Mouse (Mus musculus): Measurements from ENCODE around the gene Bcl11b.
A peak's percentile ranks its signal among the peaks of the same experiment; 100 is the strongest.

The Bcl11b gene

DNA sequence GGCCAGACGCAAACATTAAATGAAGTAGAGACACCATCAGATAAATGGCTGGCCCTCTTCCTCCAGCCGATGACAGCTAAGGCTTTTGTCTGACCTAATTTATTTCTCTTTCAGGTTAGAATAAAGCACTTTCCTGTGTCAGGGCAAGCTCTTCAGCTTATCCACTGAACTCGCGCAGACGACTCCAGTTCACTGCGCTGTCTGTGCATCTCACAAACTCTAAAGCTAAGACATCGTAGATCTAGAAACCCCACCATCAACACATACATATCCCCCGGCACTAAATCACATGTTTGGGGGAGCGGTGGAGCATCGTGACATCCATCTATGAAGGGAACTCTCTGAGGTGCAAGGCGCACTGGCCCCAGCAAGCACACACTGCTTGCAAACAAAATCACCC is 5.5 kb downstream of the Bcl11b start:
- DNase-seq: no peak

DNA sequence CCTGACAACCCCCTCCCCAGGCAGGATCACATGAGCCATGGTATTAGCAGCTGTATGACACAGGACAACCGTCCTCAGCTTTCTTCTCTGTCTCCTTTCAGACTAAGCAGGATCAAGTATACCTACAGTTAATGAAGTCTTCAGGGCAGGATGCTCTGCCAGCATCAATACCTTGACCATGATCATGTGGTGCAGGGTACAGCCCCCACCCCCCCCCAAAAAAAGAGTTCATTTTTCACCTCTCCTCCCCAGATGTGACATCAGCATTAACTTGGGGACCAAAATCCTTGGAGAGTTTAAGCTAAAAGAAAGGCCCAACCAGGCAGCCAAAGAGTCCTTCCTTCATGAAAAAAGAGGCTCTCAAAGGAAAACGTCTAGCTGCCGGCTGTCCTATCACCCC is 6.2 kb downstream of the Bcl11b start:
- DNase-seq: no peak

DNA sequence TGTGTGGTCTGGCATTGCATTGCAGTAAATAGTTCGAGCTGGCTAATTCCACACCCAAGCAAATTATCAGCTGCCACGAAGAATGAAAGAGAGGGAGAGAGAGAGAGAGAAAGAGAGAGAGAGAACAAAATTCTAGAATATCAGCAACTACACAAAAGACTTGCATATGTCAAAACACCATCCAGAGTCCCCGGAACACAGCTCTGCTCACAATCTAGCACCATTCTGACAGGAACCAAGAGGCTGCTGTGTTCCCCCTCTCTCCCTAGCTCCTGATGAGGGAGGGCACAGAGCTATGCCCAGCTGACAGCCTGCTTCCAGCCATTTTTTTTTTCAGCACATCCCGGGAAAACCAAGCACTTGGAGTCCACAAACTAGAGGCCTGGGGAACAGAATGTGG is 6.6 kb downstream of the Bcl11b start:
- DNase-seq: no peak

DNA sequence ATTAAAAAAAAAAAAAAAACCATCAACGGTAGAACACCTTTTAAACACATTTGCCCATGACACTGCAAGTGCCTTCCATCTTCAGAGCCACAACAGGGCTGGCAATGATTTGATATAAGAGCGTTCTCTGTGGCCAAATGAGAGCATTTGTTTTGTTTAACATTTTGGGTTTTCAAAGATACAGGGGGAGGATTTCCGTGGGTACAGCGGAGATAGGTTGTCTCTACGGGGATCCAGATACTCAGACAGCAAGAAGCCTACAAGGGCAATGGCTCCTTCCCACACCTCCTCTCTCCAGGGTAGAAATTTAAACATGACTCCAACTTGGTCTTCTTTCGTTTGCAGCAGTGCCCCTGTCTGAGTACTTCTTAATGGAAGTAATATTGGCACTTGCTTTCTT is 7.2 kb downstream of the Bcl11b start:
- DNase-seq: no peak

DNA sequence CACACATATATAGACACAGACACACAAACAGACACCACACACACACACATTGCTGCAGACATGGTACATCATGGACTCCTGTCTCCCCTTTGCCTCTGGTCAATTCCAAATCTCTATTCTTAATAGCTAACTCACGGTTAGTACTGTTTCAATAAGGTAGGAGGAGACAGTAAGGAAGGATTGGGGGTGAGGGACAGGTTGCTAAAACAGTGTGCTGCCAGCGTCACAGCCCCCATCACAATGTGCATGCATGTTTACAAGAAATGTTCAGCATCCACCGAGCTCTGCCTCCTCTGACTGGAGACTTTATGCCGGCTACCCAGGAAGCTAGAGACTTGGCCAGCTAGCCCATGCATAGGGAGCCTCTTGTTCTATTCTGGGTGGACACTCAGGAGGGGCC is 9.0 kb downstream of the Bcl11b start:
- no peak for DNase-seq

DNA sequence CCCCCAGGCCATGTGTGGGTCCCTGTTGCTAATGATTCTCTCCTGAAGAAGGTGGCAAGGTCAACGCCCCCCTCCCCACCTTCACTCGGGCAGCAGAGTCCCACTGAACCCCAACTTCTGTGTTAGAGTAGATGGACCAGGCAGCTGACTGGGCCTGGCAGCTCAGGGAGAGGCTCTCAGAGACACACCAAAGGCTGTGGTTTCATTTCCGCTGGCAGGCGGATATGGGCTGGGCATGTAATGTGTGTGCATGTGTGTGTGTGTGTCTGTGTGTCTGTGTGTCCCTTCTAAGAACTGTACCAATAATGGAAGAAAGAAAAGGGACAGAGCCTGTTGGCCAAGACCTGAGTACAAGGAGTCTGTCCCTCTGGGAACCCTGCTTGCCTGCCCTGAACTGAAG is 10.4 kb downstream of the Bcl11b start:
- no peak for DNase-seq

DNA sequence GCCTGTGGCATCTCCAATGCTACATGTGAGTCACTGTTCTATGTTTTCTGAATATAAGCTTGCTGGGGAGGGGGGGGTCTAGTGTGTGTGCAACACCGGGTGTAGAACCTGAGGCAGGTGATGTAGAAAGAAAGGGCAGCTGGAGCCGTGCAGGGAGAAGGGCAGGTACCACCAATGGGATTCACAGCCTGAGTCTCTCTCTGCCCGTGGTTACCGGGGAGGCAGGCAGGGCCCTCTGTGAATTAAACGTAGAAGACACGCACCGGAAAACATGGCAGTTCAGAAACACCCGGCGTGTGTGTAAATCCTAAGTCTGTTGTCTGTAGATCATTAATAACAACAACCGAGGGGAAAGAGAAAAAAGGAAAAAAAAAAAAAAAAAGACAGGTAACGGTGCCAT is 12.2 kb downstream of the Bcl11b start:
- no peak for DNase-seq

DNA sequence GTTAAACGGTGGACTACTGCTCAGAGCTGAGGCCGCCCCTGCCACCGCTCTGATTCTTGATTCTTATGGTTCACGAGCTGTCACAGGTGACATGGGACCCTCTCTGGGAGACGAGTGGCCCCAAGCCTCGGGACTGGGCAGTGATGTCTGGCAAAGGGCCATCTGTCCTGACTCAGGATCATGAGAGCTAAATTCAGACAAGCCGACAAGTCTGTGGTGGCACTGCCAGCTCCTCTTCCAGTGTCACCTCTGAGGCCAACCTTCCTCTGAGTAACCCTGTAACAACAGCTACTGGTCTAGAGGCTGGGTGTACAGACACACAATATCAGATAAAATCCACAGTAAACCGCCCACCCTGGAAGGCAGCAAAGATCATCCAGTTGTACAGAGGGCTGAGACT is 20.2 kb downstream of the Bcl11b start:
- no peak for DNase-seq

DNA sequence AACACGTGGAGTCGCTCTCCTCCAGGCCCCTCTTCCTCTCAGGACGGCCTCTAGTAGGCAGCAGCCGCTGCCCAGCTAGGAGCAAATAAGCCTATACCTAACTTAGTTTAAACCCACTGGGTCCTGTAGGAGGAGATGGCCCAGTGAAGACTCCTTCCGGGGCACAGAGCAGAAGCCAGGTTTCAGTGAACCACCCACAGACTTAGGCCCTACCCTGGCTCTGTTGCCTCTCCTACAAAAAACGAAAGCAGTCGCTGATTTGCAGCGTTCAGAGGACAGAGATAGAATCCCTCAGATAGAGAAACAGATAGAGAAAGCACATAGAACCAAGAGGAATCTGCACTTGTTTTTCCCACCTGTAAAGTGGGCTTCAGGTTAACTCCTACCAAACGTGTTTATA is 21.1 kb downstream of the Bcl11b start:
- no peak for DNase-seq

DNA sequence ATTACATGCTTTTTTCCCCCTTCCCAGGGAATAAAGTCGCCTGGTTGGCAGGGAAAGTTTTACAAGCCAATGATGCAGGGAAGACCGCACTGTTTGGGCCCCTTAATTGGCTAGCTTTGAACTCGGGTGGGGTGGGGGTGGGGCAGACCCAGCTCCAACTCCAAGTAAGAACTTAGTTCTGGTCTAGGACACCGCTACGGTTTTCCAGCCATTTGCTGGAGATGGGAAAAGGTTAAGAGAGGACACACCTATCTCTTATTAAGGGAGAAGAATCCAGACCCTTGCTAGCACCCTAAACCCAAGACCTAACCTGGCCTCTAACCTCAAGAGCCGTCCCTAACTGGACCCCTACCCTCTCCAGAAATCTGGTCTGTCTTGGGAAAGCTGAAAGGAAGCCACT is 22.2 kb downstream of the Bcl11b start:
- DNase-seq: no peak

DNA sequence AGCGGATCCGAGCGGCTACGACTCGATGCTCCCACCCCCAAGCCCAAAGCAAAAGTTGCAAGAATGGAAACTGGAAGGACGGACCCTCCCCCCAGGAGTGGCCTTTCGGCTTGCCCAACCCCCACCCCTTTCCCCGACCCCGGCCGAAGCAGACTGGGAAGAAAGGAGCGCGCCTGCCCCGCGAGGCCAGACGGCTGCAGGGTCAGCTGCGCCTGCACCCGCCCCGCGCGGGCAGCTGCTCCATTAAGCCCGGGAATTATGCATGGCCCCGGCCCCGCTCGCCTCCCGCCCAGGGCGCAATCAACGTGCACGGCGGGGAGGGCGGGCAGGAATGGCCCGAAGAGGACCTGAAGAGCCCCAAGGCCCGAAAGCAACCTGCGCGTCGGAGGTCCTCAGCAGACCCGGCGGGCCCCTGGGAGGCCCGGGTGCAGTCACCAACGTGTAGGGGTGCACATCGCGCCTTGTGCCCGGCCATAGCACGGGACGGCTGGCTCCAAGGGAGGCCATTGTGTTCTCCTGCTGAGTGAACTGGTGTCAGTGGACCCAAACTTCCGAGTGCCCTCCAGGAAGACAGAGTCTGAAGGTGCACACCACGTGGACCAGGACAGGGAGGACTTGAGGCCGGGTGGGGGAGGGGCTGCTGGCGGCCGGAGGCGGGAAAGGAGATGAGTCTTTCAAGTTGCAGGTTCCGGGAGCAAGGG is 23.0 kb downstream of the Bcl11b start:
- peak; percentile 80 to 94 for DNase-seq

DNA sequence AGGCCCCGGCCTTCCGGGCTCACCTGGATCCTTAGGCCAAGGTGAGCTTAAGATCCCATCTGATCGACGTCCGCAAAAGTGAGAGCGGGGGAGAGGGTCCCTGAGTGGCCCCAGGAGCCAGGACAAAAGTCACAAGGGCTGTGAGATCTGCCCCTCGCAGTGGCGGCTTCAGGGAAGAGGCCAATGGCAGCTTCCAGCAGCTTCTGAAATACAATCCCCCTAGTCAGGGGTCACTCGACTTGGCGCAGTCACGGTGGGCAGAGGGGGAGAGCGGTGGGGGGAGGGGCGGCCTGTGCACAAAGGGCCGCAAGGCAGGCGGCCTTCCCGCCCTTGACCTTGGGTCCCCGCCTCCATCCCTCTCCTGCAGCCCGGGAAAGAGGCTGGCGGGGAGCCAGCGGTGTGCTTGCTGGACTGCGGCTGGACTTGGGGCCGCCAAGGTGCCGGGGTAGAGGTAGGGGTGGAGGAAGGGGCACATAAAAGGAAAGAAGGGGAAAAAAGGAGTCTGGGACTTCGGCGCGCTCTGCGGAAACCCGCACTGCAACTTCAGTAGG is 23.6 kb downstream of the Bcl11b start:
- DNase-seq: peak; percentile 92 to 96

DNA sequence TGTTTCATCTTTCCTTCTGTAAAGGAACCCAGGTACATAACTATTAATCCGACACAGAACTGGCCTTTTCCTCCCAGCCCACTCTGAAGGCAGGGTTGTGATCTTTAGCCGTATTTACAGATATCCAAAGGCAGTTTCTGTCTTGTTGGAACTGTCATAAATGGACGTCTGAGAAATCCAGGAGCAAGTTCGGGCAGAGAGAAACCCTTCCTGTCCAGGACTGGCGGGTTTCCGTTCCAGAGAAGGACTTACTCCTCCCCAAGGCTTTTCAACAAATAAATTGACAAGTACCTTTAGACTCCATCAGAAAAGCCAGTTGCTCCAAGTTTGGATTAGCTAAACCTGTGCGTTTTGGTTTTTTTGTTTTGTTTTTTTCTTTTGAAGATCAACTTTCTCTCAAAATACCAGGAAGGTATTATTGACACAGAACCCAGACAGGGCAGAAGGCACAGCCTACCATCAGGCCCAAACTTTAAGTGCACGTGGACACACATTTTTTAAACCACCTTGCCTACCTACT is 24.6 kb downstream of the Bcl11b start:
- DNase-seq: no peak

DNA sequence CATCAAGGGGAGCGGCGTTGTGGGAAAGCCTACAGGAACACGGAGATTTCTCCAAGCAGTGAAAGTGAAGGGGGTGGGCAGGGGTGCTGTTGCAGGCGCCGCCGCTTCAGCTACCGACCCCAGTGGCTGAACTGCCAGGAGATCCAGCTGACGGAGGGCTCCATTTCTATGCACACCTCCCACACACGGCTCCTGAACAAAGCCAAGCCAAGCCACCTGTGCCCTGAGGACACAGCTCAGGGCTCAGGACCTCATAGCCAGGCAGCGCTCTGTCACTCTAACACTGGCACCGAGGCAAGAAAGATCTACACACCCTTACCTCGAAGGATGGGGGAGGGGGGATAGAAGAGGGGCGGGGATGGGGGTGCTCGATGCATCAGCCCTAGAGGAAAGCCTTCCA is 25.3 kb downstream of the Bcl11b start:
- no peak for DNase-seq

DNA sequence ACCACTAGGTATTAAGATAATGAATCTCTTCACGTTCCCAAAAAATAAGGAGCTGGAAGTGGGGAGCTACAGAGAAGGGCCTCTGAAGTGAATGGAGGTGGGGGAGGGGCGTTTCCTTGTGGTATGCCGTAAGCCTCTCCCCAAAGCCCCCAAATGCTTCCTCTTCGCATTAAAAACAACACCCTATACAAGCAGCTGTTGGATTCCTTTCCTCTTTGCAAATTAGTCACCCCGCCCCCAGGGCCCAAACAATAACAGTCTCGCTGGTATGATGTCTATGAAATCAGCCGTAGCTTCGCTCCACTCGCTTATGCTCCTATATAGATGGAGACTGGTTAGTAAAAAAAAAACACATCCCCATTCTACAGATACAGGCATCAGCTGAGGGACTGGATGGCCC is 25.9 kb downstream of the Bcl11b start:
- DNase-seq: no peak

DNA sequence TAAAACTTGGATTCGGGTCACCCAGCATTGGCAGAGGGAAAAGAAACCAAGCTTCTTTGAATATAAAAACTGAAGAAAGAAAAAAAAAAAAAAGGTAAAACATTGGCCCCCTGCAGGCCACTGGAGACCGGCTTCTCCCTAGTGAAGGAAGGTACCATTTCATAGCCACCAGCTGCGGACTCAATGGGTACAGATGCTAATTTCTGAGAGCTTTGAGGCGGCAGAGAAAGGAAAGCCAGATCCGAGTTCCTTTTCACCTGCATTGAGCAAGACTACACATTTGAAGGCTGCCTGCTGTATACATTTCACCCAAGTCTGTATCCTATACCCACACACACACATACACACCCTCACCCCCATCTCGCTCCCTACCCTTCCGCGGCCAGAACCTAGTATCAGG is 26.3 kb downstream of the Bcl11b start:
- no peak for DNase-seq

DNA sequence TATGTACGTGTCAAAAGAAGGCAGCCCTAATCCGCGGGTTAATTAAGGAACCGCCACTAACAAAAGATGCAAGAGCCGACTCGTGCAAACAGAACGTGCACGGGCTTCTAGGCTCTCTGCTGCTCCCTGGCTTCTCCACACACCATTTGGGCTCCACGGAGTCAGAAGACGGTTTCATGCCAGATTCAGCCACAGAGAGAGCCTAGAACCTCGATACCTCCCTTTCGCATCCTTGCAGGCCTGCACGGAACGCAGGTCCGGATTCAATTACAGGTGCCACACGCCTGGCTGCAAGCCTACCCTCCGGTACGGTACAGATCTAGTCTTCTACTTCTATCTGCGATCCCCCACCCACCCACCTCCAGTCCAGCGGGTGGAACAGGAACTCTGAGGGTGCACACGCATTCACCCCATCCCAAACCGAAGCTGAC is 26.8 kb downstream of the Bcl11b start:
- DNase-seq: no peak

DNA sequence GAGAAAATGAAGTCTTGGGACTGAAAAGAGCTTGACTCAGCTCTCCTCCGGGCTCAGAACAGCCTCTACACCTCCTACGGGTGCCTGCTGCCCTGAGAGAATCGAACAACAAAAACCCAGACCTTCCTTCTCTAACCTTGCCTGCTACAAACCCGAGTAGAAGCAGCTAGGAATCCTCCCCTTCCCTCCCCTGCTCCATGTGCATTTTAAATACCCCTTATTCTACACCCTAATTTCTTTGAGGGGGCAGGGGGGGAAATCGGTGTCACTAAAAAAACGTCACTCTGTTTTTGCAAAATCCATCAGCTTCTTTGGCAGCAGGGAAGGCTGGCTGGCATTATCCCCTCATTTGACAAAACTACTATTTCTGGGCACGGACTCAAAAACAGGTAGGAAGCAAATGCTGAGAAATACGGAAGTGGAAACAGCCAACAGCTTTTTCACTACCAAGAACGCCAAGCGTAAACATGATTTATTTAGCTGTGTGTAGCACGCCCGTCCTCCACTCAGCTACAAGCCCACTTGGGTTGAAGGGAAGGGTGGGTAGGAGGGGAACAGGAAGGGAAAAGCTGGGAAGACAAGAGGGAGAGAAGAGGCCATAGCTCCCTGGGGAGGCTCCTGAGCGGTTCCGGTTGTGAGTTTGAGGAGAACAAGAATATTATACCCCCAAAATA is 27.4 kb downstream of the Bcl11b start:
- no peak for DNase-seq

DNA sequence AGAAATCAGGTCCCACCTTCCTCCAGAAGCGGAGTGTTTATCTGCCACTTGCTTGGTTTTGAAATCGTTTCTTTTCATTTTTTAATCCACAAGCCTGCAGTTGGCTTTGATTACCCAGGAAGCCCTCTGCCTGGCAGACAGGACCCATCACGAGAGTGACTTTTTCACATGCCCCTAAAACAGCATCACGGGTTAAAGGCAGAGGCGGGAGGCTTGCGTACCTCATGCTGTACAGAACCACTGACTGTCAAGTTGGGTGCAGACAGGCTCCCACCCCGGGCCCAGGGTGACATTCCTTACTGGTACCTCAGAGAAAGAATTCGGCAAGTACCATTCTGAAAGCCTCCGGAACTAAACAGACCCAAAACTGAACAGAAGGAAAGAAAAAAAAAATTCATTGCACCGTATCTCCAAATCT is 27.9 kb downstream of the Bcl11b start:
- DNase-seq: no peak

DNA sequence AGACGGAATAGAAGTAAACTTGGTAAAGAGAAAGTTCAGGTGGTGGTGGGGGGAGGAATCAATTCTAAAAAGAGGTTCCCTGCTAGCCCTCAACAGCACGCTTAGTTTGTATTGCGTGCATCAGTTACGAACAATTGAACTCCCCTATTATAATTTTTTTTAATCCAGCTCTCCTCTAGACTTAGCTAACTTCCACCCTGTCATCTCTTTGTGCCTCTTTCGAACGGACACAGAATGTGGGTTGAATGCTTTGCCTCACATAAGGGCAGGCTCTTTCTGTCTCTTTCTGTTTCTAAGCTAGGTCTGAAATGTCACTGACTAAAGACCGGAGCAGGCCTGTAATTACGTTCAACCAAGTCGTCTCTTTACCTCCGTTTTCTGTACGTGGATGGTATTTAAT is 28.9 kb downstream of the Bcl11b start:
- DNase-seq: no peak

DNA sequence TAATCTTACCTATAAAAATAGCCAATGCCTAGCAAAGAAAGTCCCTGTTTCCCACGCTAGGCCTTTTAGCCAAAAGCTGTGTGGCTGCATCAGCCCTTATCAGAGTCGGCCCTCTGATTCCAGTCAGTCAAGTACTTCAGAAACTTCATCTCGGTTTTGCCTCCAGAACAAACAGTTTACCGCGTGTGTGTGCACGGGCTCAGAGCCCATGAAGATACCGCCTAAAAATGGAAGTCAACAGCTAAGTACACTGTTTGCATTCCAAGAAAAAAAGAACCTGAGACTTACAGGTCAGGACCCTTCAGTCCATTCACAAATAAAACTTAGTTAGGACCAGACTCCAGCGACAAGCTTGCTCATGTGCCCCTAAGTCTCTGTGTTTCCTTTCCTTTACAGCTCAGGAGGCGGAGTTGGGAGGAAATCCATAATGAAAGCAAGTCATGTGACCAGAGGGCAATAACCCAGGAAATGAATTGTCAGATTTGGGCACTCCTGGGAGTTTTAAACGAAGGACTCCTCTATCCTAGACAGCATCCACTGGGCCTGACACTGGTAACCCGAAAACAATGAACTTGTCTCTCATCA is 29.8 kb downstream of the Bcl11b start:
- no peak for DNase-seq

DNA sequence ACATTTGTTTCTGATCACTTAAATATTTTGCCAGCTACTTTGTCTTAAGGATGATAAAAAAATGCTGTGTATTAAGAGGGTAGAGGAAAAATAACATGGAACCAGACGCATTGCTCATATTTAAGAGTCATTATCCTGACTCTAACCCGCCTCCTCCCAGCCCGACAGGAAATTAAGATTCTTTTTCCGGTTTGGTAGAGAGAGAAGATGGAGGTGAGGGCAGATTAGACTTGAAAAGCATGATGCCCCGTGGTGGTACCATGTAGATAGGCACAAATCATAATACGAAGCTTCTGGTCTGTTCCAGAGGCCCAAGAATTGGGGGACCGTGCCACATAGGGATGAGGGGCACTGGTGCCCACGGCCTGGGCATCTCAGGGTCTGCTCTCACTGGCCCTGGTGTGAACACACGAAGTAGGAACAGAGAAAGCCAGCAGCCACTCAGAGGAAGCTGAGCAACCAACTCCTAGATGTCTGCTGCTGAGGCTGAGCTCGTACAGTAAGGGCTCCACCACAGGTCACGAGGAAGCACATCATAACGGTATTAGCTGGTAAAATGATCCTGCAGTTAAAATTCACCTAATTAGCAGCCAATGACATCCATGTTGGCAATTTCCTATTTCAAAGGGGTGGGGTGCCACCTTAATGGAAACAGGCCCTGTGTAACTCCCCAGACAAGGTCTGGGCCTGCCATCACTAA is 32.2 kb downstream of the Bcl11b start:
- no peak for DNase-seq

DNA sequence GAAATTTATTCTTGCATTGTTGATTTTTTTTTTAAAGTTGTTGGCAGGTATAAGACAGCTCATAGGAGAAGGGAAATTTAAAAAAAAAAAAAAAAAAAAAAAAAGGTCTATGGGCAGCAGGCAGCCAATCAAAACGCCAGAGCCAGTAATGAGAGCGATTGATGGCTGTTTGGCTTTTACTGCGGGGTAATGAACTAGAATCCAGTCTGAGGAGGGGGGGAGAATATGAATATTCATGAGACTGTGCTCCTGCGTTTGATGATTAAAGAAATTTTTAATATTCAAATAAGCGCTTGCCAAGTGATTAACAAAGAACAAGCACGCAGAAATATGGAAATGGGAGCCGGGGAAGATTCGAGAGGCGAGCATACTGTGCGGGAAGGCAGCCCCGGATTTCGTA is 32.8 kb downstream of the Bcl11b start:
- no peak for DNase-seq

All from kidney, postnatal 25 days (tissue).